Mouse (Mus musculus): Measurements from ENCODE around the gene Cfap43. TPM values are rescaled to one million over a fixed set of nuclear protein-coding genes. Genes with fewer than 3 reads are reported as not detected.

Cfap43 gene
- total RNA-seq, 2 experiments from 2014 or later = 0.30 to 0.66 TPM

GRCm38 (mm10) chr19:47798583-47798982, 120.5 kb downstream of the Cfap43 start:
- no peak for TF ChIP-seq CTCF (IDR thresholded peaks at IDR 0.05)
- DNase-seq (ENCODE audit: extremely low spot score in 1 of 2, low spot score in 2 of 2) = no peak
- intact Hi-C loops (cut with DNase I) = loop anchor here (10.0 kb wide), 1 partner anchor 294 kb away; no protein-coding TSS in a partner anchor

DNA sequence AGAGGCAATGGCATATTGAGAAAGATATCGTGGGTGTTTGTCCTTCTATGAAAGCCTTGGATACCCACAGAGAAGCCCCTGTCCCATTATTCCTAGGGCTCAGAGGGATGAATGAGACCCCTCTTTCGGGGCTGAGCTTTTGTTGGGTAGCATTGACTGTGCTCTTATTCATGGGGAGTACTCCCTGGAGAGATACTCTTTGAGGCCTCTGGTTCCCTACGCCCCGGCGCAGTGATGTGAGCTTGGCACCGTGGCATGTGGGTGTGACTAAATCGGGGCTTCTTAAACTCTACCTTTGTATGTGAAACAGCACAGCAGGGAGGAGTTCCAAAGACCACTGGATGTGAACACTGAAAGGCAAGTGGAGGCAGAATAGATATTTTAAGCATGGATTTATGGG, 122.4 kb downstream of the Cfap43 start:
- no peak for TF ChIP-seq CTCF (IDR thresholded peaks at IDR 0.05)
- DNase-seq (ENCODE audit: extremely low spot score in 1 of 2, low spot score in 2 of 2) = no peak
- intact Hi-C loops (cut with DNase I) = loop anchor here (10.0 kb wide), 1 partner anchor 292 kb away; no protein-coding TSS in a partner anchor
- Histone ChIP-seq H3K4me3 (no peak overlapping the region), H3K27ac (no peak overlapping the region)

More at GRCm38 (mm10) chr19:47798583-47798982, 120.5 kb downstream of the Cfap43 start:
- Histone ChIP-seq H3K4me3 (no peak overlapping the region), H3K27ac (no peak overlapping the region)

- peak; percentile 76 for TF ChIP-seq CTCF (IDR thresholded peaks at IDR 0.05)
- no peak overlapping the region for H3K4me3 ChIP-seq
- H3K27ac ChIP-seq = no peak overlapping the region
- DNase-seq (ENCODE audit: extremely low spot score in 1 of 2, low spot score in 2 of 2) = peak; percentile 68 to 74
- intact Hi-C loops (cut with DNase I) = loop anchor here (1.0 to 10.0 kb wide), 2 partner anchors 136 to 290 kb away; no protein-coding TSS in a partner anchor
Observed at GRCm38 (mm10) chr19:47795009-47795728, 123.9 kb downstream of the Cfap43 start.

- TF ChIP-seq CTCF (IDR thresholded peaks at IDR 0.05) = no peak
- H3K27ac ChIP-seq = no peak overlapping the region
- intact Hi-C loops (cut with DNase I) = loop anchor here (10.0 kb wide), 1 partner anchor 290 kb away; no protein-coding TSS in a partner anchor
- no peak overlapping the region for H3K4me3 ChIP-seq
- no peak for DNase-seq (ENCODE audit: extremely low spot score in 1 of 2, low spot score in 2 of 2)
Observed at GRCm38 (mm10) chr19:47794331-47794730, 124.8 kb downstream of the Cfap43 start.

GRCm38 (mm10) chr19:47790316-47791020, 128.6 kb downstream of the Cfap43 start:
- Histone ChIP-seq H3K27ac (no peak overlapping the region), H3K4me3 (no peak overlapping the region)
- intact Hi-C loops (cut with DNase I) = loop anchor here (10.0 kb wide), 1 partner anchor 286 kb away; no protein-coding TSS in a partner anchor
- TF ChIP-seq CTCF (IDR thresholded peaks at IDR 0.05) = no peak
- DNase-seq (ENCODE audit: extremely low spot score in 1 of 2, low spot score in 2 of 2) = no peak

- intact Hi-C loops (cut with DNase I) = no loop called here
- Histone ChIP-seq H3K27ac (no peak overlapping the region), H3K4me3 (no peak overlapping the region)
- DNase-seq (ENCODE audit: extremely low spot score in 1 of 2, low spot score in 2 of 2) = no peak
- TF ChIP-seq CTCF (IDR thresholded peaks at IDR 0.05) = no peak
Observed at GRCm38 (mm10) chr19:47783898-47784297, 135.2 kb downstream of the Cfap43 start.

GRCm38 (mm10) chr19:47780972-47781371, 138.1 kb downstream of the Cfap43 start:
- Histone ChIP-seq H3K27ac (no peak overlapping the region), H3K4me3 (no peak overlapping the region)
- DNase-seq (ENCODE audit: extremely low spot score in 1 of 2, low spot score in 2 of 2) = no peak
- intact Hi-C loops (cut with DNase I) = no loop called here
- TF ChIP-seq CTCF (IDR thresholded peaks at IDR 0.05) = peak; percentile 13

GRCm38 (mm10) chr19:47780145-47780544, 138.9 kb downstream of the Cfap43 start:
- TF ChIP-seq CTCF (IDR thresholded peaks at IDR 0.05) = no peak
- intact Hi-C loops (cut with DNase I) = no loop called here
- Histone ChIP-seq H3K27ac (no peak overlapping the region), H3K4me3 (no peak overlapping the region)
- no peak for DNase-seq (ENCODE audit: extremely low spot score in 1 of 2, low spot score in 2 of 2)

- intact Hi-C loops (cut with DNase I) = no loop called here
- TF ChIP-seq CTCF (IDR thresholded peaks at IDR 0.05) = no peak
- Histone ChIP-seq H3K4me3 (no peak overlapping the region), H3K27ac (no peak overlapping the region)
- no peak for DNase-seq (ENCODE audit: extremely low spot score in 1 of 2, low spot score in 2 of 2)
Observed at GRCm38 (mm10) chr19:47777847-47778246, 141.2 kb downstream of the Cfap43 start.

DNA sequence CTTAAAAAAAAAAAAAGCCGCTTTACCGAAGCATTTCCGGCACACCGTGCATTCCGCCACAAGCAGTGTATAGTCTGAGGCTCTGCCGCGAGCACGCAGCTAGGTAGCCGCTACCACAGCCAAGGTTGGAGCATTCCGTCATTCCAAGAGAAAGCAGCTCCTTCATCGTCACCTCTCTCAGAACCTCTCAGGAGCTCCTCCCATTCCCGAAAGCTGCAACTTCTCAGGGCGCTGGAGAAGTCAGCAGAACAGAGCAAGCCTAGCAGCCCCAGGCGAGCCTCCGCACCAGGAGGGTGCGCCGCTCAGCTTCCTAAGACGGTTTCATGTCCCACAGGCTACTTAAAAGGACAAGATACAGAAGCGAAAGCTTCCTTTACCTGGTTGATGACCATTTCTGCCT, 163.5 kb downstream of the Cfap43 start:
- no peak for TF ChIP-seq CTCF (IDR thresholded peaks at IDR 0.05)
- H3K27ac ChIP-seq = no peak overlapping the region
- DNase-seq (ENCODE audit: extremely low spot score in 1 of 2, low spot score in 2 of 2) = no peak
- intact Hi-C loops (cut with DNase I) = no loop called here
- no peak overlapping the region for H3K4me3 ChIP-seq

DNA sequence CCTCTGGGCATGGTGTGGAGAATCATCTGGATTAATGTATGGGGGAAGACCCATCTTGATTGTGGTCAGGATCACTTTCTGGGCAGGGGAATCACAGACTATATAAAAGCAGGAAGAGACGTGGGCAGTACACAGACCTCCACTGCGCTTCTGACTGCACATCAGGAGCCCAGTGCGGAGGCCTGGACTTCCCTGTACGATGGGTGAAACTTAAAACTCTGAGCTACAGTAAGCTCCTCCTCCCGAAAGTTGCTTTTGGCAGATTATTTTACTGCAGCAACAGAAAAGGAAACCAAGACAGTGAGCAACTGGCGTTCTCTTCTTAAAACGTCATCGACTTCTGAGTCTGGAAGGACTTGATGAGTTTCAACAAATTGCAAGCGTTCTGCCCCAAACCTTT, 164.2 kb downstream of the Cfap43 start:
- Histone ChIP-seq H3K27ac (no peak overlapping the region), H3K4me3 (no peak overlapping the region)
- no peak for TF ChIP-seq CTCF (IDR thresholded peaks at IDR 0.05)
- DNase-seq (ENCODE audit: extremely low spot score in 1 of 2, low spot score in 2 of 2) = no peak
- intact Hi-C loops (cut with DNase I) = no loop called here

DNA sequence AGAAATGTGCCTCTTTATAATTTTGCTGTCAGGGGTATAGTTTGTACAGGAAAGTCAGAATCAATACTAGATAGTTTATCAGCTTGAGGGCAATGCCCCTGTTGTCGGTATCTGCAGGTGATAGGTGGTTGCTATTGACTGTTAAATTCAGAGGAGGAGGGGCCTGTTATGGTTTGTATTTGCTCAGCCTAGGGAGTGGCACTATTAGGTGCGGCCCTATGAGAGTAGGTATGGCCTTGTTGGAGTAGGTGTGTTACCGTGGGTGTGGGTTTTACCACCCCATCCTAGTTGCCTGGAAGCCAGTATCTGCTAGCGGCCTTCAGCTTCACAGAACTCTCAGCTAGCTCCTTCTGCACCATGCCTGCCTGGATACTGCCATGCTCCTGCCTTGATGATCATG, 165.2 kb downstream of the Cfap43 start:
- Histone ChIP-seq H3K27ac (no peak overlapping the region), H3K4me3 (no peak overlapping the region)
- intact Hi-C loops (cut with DNase I) = no loop called here
- no peak for TF ChIP-seq CTCF (IDR thresholded peaks at IDR 0.05)
- no peak for DNase-seq (ENCODE audit: extremely low spot score in 1 of 2, low spot score in 2 of 2)
